Mouse (Mus musculus): Measurements from ENCODE around the gene Cttnbp2nl.

GRCm38 (mm10) chr3:105040983-105041625 is 11.8 kb downstream of the Cttnbp2nl start:
- TF ChIP-seq POLR2A (IDR thresholded peaks at IDR 0.05; ENCODE audit: low read depth, low read length) (no peak), CTCF (IDR thresholded peaks at IDR 0.05; ENCODE audit: extremely low read depth, insufficient read depth, insufficient read length, insufficient replicate concordance) (no peak)

All from spleen, adult 2 months (tissue).